Mouse (Mus musculus): ENCODE measurements around the gene Bloc1s5.
"Not testable (repeated sequence)": the region's sequence is repeated elsewhere in the genome, so short reads cannot be mapped to it uniquely, and the experiment has no call there.

Gene Bloc1s5

DNA sequence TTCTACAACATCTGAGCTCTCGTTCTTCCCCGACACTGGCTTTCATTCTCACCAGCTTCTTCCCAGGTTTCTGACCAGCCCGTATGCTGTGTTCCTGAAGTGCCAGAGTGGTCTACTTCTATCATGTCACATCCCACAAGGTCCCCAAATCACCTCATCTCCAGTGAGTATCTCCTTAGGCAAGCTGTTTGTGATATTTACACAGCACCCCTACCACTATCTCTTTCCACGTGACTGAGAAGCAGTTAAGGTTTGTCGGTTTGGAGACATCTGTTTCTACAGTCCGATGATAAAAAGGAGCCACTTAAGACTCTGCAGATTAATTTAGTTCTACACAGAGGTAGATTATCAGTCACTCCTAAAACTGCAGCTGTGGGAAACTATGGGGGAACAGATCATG lies 2.4 kb downstream of the Bloc1s5 start:
- POLR2A ChIA-PET: interaction anchor here in 2 of 4 experiments (0.8 to 1.3 kb wide), 3 partner anchors 16 to 104 kb away, joined by 3 to 7 read pairs (median 4); partner anchors contain the start of gene Txndc5 (in 1 of the 2)
- CTCF ChIA-PET: interaction anchor here in 1 of 4 experiments (0.5 kb wide), 1 partner anchor 327 kb away, joined by 4 read pairs; no protein-coding TSS in a partner anchor

DNA sequence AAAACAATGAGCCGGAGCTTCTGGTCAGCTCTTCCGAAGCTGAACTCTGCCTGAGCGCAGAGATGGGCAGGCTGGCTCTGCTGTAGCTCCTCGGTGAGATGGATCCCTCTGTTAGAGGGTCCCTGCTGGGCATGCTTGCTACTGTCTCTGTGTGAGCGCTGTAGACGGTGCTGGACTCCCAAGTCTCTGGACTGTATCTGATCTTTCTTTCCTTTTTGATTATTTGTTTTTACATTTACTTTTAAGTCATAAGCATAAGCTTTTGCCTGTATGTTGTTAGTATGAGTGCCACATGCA lies 8.7 kb downstream of the Bloc1s5 start:
- ChIA-PET POLR2A (interaction anchor here in 1 of 4 experiments (0.6 to 1.5 kb wide), 4 partner anchors 8 to 429 kb away, joined by 3 to 7 read pairs (median 3); no protein-coding TSS in a partner anchor), CTCF (interaction anchor here in 2 of 4 experiments (0.6 to 1.1 kb wide), 6 partner anchors 8 to 581 kb away, joined by 3 read pairs; no protein-coding TSS in a partner anchor)

DNA sequence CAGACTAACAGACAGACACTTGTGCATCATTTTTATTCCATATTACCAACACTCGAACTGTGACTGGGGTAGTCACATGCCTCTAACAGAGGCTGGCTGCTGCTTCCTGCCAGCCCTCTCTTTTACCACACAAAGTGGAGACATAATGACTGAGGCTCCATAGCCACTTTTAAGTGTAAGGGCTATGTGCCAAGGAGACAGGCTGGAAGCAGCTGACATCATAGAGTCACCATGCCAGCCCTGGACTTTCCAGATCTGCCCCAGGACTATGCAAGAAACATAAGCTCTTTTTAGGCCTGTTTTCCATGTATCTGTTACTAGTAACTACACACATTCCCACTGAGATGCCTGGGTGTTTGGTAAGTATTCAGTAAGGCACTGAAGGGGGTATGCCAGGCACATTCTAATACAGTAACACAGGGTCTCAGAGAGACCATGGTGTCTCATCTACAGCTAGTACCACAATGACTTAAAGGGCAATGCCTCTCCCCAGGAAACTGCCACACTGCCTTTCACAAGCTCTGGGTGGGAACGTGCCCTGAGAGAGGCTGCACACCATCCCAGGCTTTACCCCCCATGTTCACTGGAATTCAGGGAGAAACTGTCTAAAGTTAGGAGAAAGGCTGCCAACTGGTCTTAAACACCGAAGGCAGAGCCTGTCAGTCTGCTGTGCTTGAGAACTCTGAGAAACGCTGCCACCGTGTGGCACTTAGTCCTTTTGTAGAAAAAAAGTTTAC lies 9.2 kb downstream of the Bloc1s5 start:
- CTCF ChIA-PET: interaction anchor here in 3 of 4 experiments (0.5 to 1.1 kb wide), 6 partner anchors 8 to 1263 kb away, joined by 3 to 4 read pairs (median 3); no protein-coding TSS in a partner anchor
- POLR2A ChIA-PET: interaction anchor here in 1 of 4 experiments (1.1 to 1.5 kb wide), 3 partner anchors 9 to 15 kb away, joined by 3 to 7 read pairs (median 3); no protein-coding TSS in a partner anchor

DNA sequence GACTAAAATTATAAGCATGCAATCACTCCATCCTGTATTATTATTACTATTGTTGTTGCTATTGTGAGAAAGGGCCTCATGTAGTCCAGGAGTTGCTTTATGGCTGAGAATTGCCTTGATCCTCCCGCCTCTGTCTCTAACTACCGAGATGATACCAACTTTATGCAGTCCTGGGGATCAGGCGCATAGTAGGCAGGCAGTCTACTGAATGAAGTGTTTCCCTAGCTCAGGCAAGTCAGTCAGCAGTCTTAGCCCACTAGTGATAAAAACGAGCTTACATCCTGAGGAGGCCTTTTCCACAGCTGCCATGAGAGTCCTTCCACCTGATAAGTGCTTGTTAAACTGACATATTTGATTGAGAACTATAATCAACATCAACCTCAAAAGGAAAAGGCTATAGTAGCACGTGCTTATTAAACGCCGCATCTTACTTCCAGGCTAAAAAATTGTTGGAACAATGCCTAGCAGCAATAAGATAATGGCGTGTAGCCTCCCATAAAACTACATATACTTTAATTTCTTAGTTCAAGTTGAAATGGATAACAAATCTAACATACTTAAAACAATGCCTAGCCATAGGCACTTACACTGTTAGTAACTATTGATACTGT lies 10.5 kb downstream of the Bloc1s5 start:
- ChIA-PET POLR2A (no interaction called here), CTCF (no interaction called here)

DNA sequence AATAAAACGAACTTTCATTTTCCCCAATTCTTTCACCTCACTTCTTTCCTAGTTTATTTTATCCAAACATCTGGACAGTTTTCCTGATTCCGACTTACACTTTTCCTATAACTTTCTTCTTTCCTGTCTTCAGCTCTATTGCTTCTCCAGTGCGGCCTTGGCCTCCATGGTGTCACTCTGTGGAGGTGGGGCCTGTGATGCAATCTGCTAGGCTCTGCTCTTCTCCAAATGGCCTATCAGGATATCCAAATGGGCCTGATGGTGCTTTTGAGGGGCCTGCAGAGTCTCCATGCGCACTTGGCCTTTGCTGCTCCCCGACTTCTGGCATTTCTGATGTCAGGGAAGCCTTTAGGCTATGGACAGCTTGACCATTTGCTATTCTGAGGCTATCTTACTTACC lies 11.6 kb downstream of the Bloc1s5 start:
- CTCF ChIA-PET: interaction anchor here in 1 of 4 experiments (0.6 kb wide), 1 partner anchor 38 kb away, joined by 3 read pairs; no protein-coding TSS in a partner anchor
- POLR2A ChIA-PET: interaction anchor here in 1 of 4 experiments (0.8 kb wide), 1 partner anchor 15 kb away, joined by 3 read pairs; no protein-coding TSS in a partner anchor

DNA sequence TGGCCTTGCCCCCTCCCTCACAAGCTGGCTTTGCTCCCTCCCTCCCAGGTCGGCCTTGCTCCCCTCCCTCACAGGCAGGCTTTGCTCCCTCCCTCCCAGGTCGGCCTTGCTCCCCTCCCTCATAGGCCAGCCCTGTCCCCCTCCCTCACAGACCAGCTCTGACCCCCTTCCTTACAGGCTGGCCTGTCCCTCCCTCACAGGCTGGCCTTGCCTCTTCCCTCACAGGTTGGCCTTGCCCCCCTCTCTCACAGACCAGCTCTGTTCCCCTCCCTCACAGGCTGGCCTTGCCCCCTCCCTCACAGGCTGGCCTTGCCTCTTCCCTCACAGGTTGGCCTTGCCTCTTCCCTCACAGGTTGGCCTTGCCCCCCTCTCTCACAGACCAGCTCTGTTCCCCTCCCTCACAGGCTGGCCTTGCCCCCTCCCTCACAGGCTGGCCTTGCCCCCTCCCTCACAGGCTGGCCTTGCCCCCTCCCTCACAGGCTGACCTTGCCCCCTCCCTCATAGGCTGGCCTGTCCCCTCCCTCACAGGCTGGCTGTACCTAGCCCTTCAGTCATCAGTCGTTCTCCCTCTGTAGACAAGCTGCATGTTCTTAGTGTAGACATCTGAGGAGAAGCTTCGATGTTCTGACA lies 16.8 kb downstream of the Bloc1s5 start:
- POLR2A ChIA-PET: interaction anchor here in 1 of 4 experiments (0.7 kb wide), 1 partner anchor 10 kb away, joined by 3 read pairs; no protein-coding TSS in a partner anchor
- CTCF ChIA-PET: not testable (repeated sequence)

DNA sequence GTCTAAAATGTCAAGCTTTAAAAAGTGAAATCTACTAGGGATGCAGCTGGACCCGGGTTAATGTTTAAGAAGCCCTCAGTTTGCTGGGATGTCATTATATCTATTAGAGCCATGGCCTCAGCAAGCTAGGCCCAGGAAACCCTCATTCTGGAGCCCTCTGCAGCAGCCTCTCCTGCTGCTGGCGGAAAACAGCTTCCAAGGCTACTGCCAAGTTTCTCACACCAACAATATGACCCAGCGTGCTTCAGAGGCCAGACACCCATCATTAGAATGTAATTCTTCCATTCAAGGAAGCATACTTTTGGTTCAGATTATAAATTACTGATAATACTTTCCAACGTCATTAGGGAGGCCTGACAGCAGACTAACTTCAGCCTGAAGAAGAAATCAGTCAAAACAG lies 18.0 kb downstream of the Bloc1s5 start:
- POLR2A ChIA-PET: interaction anchor here in 1 of 4 experiments (0.9 kb wide), 1 partner anchor 42 kb away, joined by 3 read pairs; the partner anchor contains the start of gene Eef1e1
- CTCF ChIA-PET: no interaction called here

DNA sequence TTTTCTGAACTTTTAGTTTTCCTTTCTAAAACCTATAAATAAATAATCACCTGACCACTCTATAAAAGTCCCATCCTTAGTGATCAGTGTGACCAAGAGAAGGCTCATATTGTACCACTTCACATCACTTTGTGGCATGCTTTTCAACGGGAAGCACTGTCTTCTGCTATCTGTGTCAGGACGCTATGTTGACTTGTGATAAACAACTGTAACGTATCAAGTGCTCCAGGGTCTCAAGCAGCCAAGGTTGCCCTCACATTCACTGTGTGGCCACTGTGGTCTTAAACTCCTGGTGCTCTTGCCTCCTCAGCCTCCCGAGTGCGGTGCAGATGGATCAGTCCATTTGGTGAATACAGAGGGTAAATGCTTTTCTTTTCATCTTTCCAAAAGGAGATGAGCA lies 19.3 kb downstream of the Bloc1s5 start:
- ChIA-PET POLR2A (interaction anchor here in 1 of 4 experiments (1.3 kb wide), 1 partner anchor 165 kb away, joined by 3 read pairs; no protein-coding TSS in a partner anchor), CTCF (no interaction called here)

DNA sequence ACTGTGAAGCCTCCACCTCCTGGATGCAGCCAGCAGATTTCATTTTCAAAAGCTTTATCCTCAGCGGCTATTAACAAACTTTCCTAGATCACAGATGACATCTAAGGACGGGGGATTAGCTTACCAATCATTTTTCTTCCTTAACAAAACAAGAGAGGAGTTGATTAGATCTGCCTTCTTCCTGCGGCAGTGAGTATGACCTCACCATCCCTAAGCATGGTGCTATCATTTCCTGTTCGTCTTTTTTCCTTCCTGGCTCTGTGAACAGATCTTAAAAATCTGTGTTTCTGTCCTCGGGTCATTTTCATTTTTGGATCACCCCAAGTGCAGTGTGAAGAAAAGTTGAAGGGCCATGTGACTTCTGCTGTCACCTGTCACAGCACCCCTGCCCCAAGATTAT lies 20.6 kb downstream of the Bloc1s5 start:
- CTCF ChIA-PET: no interaction called here

DNA sequence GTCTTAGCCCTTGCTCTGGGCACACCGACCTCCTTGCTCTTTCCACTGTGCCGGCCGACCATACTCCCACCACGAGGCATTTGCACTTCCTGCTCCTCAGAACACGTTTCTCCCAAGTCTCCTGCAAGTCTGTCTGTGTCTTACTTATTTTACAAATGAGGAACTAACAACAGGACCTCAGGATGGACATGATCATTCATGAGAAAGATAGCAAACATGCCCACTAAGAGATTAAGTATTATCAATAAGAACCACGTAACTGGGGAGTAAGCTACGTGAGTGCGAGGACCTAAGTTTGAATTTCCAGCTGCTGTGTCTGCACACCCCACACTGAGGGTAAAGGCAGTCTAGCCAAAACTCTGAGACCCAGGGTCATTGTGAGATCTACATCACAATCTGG lies 21.3 kb downstream of the Bloc1s5 start:
- CTCF ChIA-PET: no interaction called here
- POLR2A ChIA-PET: interaction anchor here in 1 of 4 experiments (0.6 to 1.6 kb wide), 3 partner anchors 16 to 24 kb away, joined by 3 to 5 read pairs (median 5); no protein-coding TSS in a partner anchor

More for the DNA sequence above, 20.6 kb downstream of the Bloc1s5 start:
- POLR2A ChIA-PET: interaction anchor here in 1 of 4 experiments (0.6 to 1.6 kb wide), 3 partner anchors 17 to 25 kb away, joined by 3 to 5 read pairs (median 5); no protein-coding TSS in a partner anchor

DNA sequence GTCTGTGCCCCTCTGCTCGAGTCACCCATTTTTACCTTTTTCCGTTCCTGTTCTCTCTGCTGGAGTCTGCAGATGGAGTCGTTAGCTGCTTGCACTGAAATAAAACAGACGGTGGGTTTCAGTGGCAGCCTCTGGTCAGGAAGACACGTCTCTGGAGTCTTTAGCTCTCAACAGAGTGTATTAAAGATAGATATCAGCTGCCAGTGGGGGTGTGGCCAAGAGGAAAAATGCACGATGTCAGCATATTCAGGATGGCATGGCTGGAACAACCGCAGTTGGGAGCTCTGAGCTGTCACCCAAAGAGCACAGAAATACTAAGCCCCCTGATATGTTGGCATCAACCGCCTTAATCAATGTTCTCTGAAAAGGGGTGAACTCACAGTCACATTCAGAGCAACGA lies 22.3 kb downstream of the Bloc1s5 start:
- CTCF ChIA-PET: interaction anchor here in 3 of 4 experiments (0.6 to 1.4 kb wide), 5 partner anchors 9 to 413 kb away, joined by 3 to 8 read pairs (median 4); no protein-coding TSS in a partner anchor
- POLR2A ChIA-PET: interaction anchor here in 1 of 4 experiments (0.7 to 1.6 kb wide), 2 partner anchors 15 to 354 kb away, joined by 3 to 5 read pairs; no protein-coding TSS in a partner anchor

DNA sequence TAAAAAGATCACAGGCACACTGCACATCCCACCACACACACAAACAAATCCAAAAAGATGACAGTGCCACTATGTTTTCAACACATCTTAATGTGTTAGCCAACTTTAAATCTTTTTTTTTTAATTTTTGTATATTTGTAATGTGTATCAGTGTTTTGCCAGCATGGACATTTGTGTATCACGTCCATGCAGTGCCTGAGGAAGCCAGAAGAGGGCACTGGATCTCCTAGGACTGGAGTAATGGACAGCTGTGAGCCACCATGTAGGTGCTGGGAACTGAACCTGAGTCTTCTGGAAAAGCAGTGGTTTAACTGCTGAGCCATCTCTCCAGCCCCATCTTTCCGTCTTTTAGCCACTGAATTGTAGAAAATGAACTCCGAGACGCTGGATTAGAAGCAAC lies 22.7 kb downstream of the Bloc1s5 start:
- POLR2A ChIA-PET: interaction anchor here in 1 of 4 experiments (0.7 kb wide), 1 partner anchor 355 kb away, joined by 3 read pairs; no protein-coding TSS in a partner anchor
- CTCF ChIA-PET: interaction anchor here in 3 of 4 experiments (0.6 to 1.4 kb wide), 5 partner anchors 9 to 414 kb away, joined by 3 to 8 read pairs (median 4); no protein-coding TSS in a partner anchor

DNA sequence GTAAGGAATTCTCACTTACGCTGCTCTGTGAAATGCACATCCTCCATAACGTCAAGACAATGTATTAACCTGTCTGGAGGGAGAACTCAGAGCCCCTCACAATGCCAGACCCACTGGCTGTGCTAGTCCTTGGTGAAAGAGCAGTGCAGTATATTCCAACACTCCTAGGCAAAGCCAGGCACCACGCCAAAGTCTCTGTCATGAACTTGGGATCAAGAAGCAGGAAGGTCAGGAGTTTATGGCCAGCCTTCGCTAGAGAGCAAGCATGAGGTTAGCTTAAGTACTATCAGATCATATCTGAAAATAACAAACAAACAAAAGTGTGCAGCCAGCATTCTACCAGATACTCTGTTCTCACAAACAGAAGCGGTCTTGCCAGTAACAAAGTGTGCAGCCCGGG lies 24.6 kb downstream of the Bloc1s5 start:
- ChIA-PET POLR2A (no interaction called here), CTCF (no interaction called here)

DNA sequence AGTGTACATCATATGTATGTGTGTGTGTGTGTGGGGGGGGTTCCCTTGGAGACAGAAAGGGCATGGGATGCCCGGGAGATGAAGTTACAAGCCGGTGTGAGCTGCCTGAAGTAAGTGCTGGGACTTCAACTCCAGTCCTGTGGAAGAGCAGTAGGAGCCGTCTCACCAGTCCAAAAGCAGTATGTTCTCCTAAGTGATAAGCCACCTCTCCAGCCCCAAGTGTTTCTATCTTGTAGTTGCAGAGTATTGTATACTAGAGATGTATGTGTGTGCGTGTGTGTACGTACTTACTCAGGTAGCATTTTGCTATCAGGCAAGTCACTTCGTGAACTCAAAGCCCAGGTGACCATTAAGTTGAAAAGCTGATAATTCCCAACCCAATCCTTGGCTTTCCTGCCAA lies 27.8 kb downstream of the Bloc1s5 start:
- ChIA-PET POLR2A (interaction anchor here in 1 of 4 experiments (1.4 kb wide), 1 partner anchor 43 kb away, joined by 3 read pairs; no protein-coding TSS in a partner anchor), CTCF (interaction anchor here in 1 of 4 experiments (0.6 kb wide), 1 partner anchor 13 kb away, joined by 3 read pairs; no protein-coding TSS in a partner anchor)

DNA sequence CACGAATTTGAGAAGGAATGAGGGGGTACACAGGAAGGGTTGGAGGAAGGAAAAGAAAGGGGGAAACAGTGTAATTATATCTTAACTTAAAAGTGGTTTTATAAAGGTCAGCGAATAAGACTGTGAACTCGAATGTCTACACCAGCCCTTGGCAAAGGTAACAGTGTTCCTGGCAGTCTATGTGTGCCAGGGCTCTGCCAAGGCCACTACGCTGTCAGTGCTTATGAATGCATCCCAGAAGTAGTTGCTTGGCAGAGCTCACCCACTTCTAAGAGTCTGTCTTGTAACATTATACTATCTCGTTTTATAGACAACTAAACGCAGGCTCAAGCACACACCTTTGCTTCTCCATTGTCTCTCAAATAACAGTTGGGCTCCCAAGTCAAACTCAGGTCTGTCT lies 29.6 kb downstream of the Bloc1s5 start:
- POLR2A ChIA-PET: no interaction called here
- CTCF ChIA-PET: no interaction called here

DNA sequence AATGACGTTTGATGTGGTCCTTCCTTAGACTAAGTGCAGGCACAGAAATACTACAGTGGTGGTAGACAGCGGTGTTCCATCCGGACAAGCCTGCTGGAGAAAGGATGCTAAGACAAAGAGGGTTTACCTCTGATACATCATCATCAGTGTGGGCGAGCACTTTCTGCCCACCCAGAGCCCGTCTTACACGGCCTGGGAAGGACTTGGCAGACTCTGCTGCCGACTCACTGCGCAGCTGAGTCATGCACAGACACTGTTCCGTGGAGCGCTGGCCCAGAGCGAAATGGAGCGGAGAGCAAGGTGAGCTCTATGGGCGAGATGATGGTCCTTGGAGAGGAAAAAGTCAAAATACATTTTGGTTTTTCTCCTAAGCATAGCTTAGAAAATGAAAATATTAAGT lies 31.9 kb downstream of the Bloc1s5 start:
- ChIA-PET CTCF (interaction anchor here in 1 of 4 experiments (0.7 kb wide), 1 partner anchor 65 kb away, joined by 3 read pairs; no protein-coding TSS in a partner anchor), POLR2A (interaction anchor here in 1 of 4 experiments (2.4 kb wide), 1 partner anchor 13 kb away, joined by 6 read pairs; no protein-coding TSS in a partner anchor)

DNA sequence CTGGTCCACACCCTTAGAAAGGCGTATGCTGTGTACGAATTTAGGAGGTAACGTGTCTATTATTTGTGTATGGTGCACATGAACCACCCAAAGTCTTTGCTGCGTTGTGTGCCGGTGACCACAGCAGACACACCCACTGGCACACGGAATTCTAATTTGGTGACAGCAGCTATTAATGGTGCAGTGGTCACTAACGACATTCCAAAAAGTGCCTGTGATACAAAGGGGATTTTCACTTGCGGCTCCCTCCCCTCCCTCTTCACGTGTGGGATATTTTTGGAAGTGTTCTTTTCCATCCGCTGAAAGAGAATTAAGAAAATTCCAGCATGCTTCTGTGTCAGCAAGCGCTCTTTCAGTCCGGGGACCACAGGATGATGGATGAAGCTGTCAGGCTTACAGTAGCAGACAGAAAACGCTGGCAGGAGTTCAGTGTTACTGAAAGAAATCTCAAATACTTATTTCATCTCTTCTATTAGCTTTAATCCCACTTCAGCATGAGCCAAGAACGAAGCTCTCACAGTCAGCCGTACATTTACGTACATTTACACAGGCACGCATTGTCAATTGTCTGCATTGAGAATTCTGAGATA lies 32.6 kb downstream of the Bloc1s5 start:
- CTCF ChIA-PET: interaction anchor here in 1 of 4 experiments (0.7 kb wide), 1 partner anchor 66 kb away, joined by 3 read pairs; no protein-coding TSS in a partner anchor

DNA sequence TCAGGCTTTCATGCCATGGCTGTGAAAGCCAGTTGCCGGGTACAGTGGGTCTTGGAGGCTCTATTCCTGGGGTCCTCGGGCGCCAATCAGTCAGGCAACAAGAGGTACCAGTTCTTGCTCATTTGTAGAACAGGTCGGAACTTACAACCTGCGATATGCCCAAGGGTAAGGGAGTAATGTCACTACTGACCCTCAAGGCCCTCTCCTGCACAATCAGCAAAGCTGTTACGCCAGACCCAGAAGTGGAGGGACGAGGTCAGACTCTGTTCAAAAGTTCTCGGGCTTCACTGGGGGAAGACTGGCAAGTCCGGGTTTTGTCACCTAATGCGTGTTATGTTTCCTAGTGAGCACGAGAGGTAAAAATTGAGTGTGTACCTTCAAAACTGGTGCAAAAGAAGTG lies 34.1 kb downstream of the Bloc1s5 start:
- CTCF ChIA-PET: interaction anchor here in 1 of 4 experiments (0.6 kb wide), 1 partner anchor 45 kb away, joined by 32 read pairs; no protein-coding TSS in a partner anchor

More for the DNA sequence above, 32.6 kb downstream of the Bloc1s5 start:
- POLR2A ChIA-PET: interaction anchor here in 1 of 4 experiments (2.4 kb wide), 1 partner anchor 13 kb away, joined by 6 read pairs; no protein-coding TSS in a partner anchor

More for the DNA sequence above, 34.1 kb downstream of the Bloc1s5 start:
- POLR2A ChIA-PET: interaction anchor here in 1 of 4 experiments (2.4 kb wide), 1 partner anchor 11 kb away, joined by 6 read pairs; no protein-coding TSS in a partner anchor

All from embryonic stem cell, embryonic (primary cell).